Mouse (Mus musculus): ENCODE results near the gene Ccdc116.
A peak's percentile ranks its signal among the peaks of the same experiment; 100 is the strongest.

DNA sequence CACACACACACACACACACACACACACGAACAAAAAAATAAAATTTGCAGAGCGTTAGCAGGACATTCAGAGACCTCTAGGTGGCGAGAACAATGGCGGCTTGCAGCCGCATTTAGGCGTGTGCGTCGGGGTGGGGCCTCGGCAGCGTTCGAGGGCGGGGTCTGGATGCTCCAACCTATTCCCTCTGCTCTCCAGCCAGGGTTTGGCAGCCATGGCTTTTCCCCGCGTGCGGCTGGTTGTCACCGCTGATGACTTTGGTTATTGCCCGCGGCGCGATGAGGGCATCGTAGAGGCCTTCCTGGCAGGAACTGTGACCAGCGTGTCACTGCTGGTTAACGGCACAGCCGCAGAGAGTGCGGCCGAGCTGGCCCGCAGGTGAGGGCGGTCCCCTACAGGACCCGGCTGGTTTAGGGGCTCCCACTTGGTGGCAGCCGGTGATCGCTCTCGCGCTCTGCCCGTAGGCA is at the start of gene Ccdc116:
- TF ChIP-seq CTCF (IDR thresholded peaks at IDR 0.05) (peak; percentile 59), POLR2A (IDR thresholded peaks at IDR 0.05; ENCODE audit: insufficient read depth, low read depth, low read length) (no peak)

Measured in heart, adult 2 months (tissue).